Mouse (Mus musculus): ENCODE results near the gene Syne1. TPM values are rescaled to one million over a fixed set of nuclear protein-coding genes. Genes with fewer than 3 reads are reported as not detected.
A peak's percentile ranks its signal among the peaks of the same experiment; 100 is the strongest.

The Syne1 gene
- polyA plus RNA-seq, 1 experiment: 4.3 TPM

GRCm38 (mm10) chr10:5323741-5324395 lies 227.4 kb downstream of the Syne1 start:
- DNase-seq (ENCODE audit: low read depth, low spot score): no peak
- 83% methylated on average over 11 of the region's 11 CpGs for WGBS

GRCm38 (mm10) chr10:5322562-5322961 lies 228.7 kb downstream of the Syne1 start:
- 33% methylated on average over 7 of the region's 7 CpGs for WGBS
- no peak for DNase-seq (ENCODE audit: low read depth, low spot score)

- WGBS: 12% methylated on average over 6 of the region's 6 CpGs
- peak; percentile 13 for DNase-seq (ENCODE audit: low read depth, low spot score)
Measured at GRCm38 (mm10) chr10:5317602-5318001, 233.7 kb downstream of the Syne1 start.

GRCm38 (mm10) chr10:5312437-5312836 lies 238.8 kb downstream of the Syne1 start:
- DNase-seq (ENCODE audit: low read depth, low spot score): no peak
- 70% methylated on average over 4 of the region's 4 CpGs for WGBS

GRCm38 (mm10) chr10:5309961-5310713 lies 241.1 kb downstream of the Syne1 start:
- no peak for DNase-seq (ENCODE audit: low read depth, low spot score)
- 37% methylated on average over 4 of the region's 4 CpGs for WGBS

- 56% methylated on average over 10 of the region's 10 CpGs for WGBS
- no peak for DNase-seq (ENCODE audit: low read depth, low spot score)
Measured at GRCm38 (mm10) chr10:5309398-5309797, 241.9 kb downstream of the Syne1 start.

- no peak for DNase-seq (ENCODE audit: low read depth, low spot score)
- 35% methylated on average over 6 of the region's 6 CpGs for WGBS
Measured at GRCm38 (mm10) chr10:5305555-5305954, 245.7 kb downstream of the Syne1 start.

GRCm38 (mm10) chr10:5295291-5295891 lies 255.9 kb downstream of the Syne1 start:
- 29% methylated on average over 7 of the region's 7 CpGs for WGBS
- DNase-seq (ENCODE audit: low read depth, low spot score): no peak

- DNase-seq (ENCODE audit: low read depth, low spot score): no peak
- WGBS: 58% methylated on average over 5 of the region's 5 CpGs
Measured at GRCm38 (mm10) chr10:5289575-5289909, 261.7 kb downstream of the Syne1 start.

- 41% methylated on average over 19 of the region's 19 CpGs for WGBS
- no peak for DNase-seq (ENCODE audit: low read depth, low spot score)
Measured at GRCm38 (mm10) chr10:5288716-5289574, 262.3 kb downstream of the Syne1 start.

GRCm38 (mm10) chr10:5288262-5288661 lies 263.0 kb downstream of the Syne1 start:
- DNase-seq (ENCODE audit: low read depth, low spot score): no peak
- 52% methylated on average over 6 of the region's 6 CpGs for WGBS

GRCm38 (mm10) chr10:5275769-5276168 lies 275.5 kb downstream of the Syne1 start:
- 87% methylated on average over 5 of the region's 5 CpGs for WGBS
- no peak for DNase-seq (ENCODE audit: low read depth, low spot score)

- 77% methylated on average over 2 of the region's 2 CpGs for WGBS
- no peak for DNase-seq (ENCODE audit: low read depth, low spot score)
Measured at GRCm38 (mm10) chr10:5270641-5271040, 280.6 kb downstream of the Syne1 start.

GRCm38 (mm10) chr10:5264418-5264817 lies 286.9 kb downstream of the Syne1 start:
- DNase-seq (ENCODE audit: low read depth, low spot score): no peak
- 59% methylated on average over 10 of the region's 10 CpGs for WGBS

GRCm38 (mm10) chr10:5262636-5263035 lies 288.6 kb downstream of the Syne1 start:
- WGBS: 34% methylated on average over 8 of the region's 8 CpGs
- DNase-seq (ENCODE audit: low read depth, low spot score): no peak

GRCm38 (mm10) chr10:5256686-5257085 lies 294.6 kb downstream of the Syne1 start:
- DNase-seq (ENCODE audit: low read depth, low spot score): no peak

- DNase-seq (ENCODE audit: low read depth, low spot score): no peak
Measured at GRCm38 (mm10) chr10:5253752-5254151, 297.5 kb downstream of the Syne1 start.

- WGBS: 59% methylated on average over 10 of the region's 10 CpGs
- no peak for DNase-seq (ENCODE audit: low read depth, low spot score)
Measured at GRCm38 (mm10) chr10:5250702-5251101, 300.6 kb downstream of the Syne1 start.

- 83% methylated on average over 4 of the region's 4 CpGs for WGBS
- DNase-seq (ENCODE audit: low read depth, low spot score): no peak
Measured at GRCm38 (mm10) chr10:5239680-5240079, 311.6 kb downstream of the Syne1 start.

- 66% methylated on average over 4 of the region's 4 CpGs for WGBS
- no peak for DNase-seq (ENCODE audit: low read depth, low spot score)
Measured at GRCm38 (mm10) chr10:5236926-5237325, 314.4 kb downstream of the Syne1 start.
